Mouse (Mus musculus): ENCODE measurements around the gene 2900026A02Rik. TPM values are rescaled to one million over a fixed set of nuclear protein-coding genes. Genes with fewer than 3 reads are reported as not detected.
A peak's percentile ranks its signal among the peaks of the same experiment; 100 is the strongest.

2900026A02Rik gene
- polyA plus RNA-seq, 1 experiment = 32.0 TPM

- peak; percentile 12; the same call in 1 of the 2 replicates for TF ChIP-seq CTCF (IDR thresholded peaks at IDR 0.05; ENCODE audit: insufficient read depth, low read length)
- peak; percentile 66; the same call in 1 of the 2 replicates for TF ChIP-seq POLR2A (IDR thresholded peaks at IDR 0.05; ENCODE audit: borderline replicate concordance, extremely low read depth, low read depth, low read length)
- WGBS = under 1% methylated on average over 42 of the region's 43 CpGs
- Histone ChIP-seq H3K4me3 (replicated peaks; ENCODE audit: extremely low read depth, low read depth, low read length) (peak overlapping the region; percentile 64), H3K4me1 (ENCODE audit: control insufficient read depth, insufficient read depth, low read length) (peaks cover 10% of the 10 kb centered on the region)
- DNase-seq = peak; percentile 57
These were observed 82.5 kb downstream of the 2900026A02Rik start for GRCm38 (mm10) chr5:113138319-113139063.

- WGBS = 8% methylated on average over 36 of the region's 36 CpGs
- Histone ChIP-seq H3K4me1 (ENCODE audit: control insufficient read depth, insufficient read depth, low read length) (peaks cover 14% of the 10 kb centered on the region), H3K4me3 (replicated peaks; ENCODE audit: extremely low read depth, low read depth, low read length) (peak overlapping the region; percentile 64)
- TF ChIP-seq POLR2A (IDR thresholded peaks at IDR 0.05; ENCODE audit: borderline replicate concordance, extremely low read depth, low read depth, low read length) (no peak), CTCF (IDR thresholded peaks at IDR 0.05; ENCODE audit: insufficient read depth, low read length) (no peak)
- peak; percentile 42 for DNase-seq
These were observed 83.2 kb downstream of the 2900026A02Rik start for GRCm38 (mm10) chr5:113137691-113138318.

- Histone ChIP-seq H3K4me3 (replicated peaks; ENCODE audit: extremely low read depth, low read depth, low read length) (peak overlapping the region; percentile 64), H3K4me1 (ENCODE audit: control insufficient read depth, insufficient read depth, low read length) (peaks cover 22% of the 10 kb centered on the region)
- TF ChIP-seq CTCF (IDR thresholded peaks at IDR 0.05; ENCODE audit: insufficient read depth, low read length) (no peak), POLR2A (IDR thresholded peaks at IDR 0.05; ENCODE audit: borderline replicate concordance, extremely low read depth, low read depth, low read length) (0 out of 2 replicates have a peak, but pooled peaks have one; percentile 15)
- WGBS = 28% methylated on average over 13 of the region's 13 CpGs
- peak; percentile 42 for DNase-seq
These were observed 84.0 kb downstream of the 2900026A02Rik start for GRCm38 (mm10) chr5:113136951-113137487.

DNA sequence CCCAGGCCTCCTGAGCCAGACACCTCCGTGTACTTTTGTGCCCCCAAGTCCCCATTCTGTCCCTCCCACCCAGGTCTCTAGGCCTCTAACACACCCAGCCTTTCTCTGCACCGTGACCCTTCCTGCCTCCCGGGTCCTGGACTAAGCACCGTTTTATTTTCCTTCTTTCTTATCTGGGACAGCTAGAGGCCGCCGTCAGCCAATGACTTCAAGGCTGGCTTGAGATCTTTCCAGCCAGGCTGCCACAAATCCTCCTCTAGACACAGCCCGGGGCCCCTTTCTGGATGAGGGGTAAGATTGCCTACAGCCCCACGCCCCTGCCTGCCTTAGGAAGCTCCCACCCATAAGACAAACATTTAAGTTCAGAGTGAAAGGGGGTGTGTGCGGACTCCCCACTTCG, 85.5 kb downstream of the 2900026A02Rik start:
- WGBS = 24% methylated on average over 10 of the region's 10 CpGs
- no peak for TF ChIP-seq POLR2A (IDR thresholded peaks at IDR 0.05; ENCODE audit: borderline replicate concordance, extremely low read depth, low read depth, low read length)
- no peak for TF ChIP-seq CTCF (IDR thresholded peaks at IDR 0.05; ENCODE audit: insufficient read depth, low read length)
- Histone ChIP-seq H3K4me3 (replicated peaks; ENCODE audit: extremely low read depth, low read depth, low read length) (peak overlapping the region; percentile 4), H3K4me1 (ENCODE audit: control insufficient read depth, insufficient read depth, low read length) (peaks cover 25% of the 10 kb centered on the region)
- DNase-seq = no peak

DNA sequence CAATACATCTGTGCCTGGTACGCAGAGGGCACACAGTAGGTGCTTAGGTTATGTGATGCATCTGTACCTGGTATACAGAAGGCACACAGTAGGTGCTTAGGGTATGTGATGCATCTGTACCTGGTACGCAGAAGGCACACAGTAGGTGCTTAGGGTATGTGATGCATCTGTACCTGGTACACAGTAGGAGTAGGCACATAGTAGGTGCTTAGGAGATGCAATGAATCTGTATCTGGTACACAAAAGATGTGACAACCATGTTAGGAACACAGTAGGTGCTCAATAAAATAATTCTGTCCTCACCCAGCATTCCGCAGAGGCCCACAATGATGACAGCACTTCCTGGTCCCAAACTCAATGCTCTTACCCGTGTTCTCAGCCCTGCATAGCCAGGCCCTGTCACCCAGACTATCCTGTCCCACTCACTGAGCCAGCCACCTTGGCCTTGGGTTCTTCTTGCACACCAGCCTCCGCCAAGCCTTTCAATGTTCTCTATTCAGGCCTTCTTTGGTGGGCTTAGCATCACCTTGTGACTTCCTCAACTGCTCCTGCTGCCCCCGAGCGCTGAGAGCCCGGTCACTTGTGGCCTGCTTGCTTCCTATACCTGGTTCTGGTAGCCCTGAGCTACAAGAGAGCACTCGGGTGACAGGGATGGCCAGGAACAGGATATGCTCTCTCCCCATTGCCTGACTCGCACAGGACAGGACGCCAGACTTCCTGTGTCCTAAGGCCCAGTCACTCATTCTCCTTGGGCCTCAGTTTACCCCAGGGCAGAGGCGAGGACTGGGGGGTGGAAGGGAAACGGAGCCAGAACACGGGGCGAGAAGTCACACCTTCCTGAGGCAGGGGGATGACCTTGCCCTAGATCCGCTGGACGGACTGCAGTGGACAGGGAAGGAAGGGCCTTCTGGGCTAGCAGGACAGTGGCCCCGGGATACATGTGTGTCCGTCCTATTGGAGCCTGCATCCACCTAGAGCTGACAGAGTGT, 87.0 kb downstream of the 2900026A02Rik start:
- DNase-seq = no peak
- TF ChIP-seq CTCF (IDR thresholded peaks at IDR 0.05; ENCODE audit: insufficient read depth, low read length) (no peak), POLR2A (IDR thresholded peaks at IDR 0.05; ENCODE audit: borderline replicate concordance, extremely low read depth, low read depth, low read length) (no peak)
- 70% methylated on average over 19 of the region's 19 CpGs for WGBS
- Histone ChIP-seq H3K4me3 (replicated peaks; ENCODE audit: extremely low read depth, low read depth, low read length) (no peak overlapping the region), H3K4me1 (ENCODE audit: control insufficient read depth, insufficient read depth, low read length) (peaks cover 25% of the 10 kb centered on the region)

DNA sequence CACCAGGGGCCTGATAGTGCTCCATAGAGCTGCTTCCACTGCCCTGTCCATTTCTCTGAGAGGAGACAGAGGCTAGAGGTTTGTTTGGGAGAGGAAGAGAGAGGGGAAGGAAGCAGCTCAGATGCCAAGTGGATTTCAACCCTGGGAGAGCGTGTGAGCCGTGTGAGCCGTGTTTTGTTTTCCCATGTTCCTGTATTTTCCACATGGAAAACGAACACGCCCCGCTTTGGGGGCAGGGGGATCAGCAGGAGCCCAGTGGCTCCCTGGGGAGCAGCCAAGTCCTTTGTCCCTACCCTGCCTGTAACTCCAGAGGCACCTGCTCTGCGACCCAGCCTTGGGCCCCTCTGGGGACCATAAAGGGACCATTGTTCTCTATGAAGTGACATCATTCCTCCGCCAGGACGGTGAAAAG, 88.0 kb downstream of the 2900026A02Rik start:
- TF ChIP-seq CTCF (IDR thresholded peaks at IDR 0.05; ENCODE audit: insufficient read depth, low read length) = no peak
- WGBS = 34% methylated on average over 9 of the region's 9 CpGs
- Histone ChIP-seq H3K4me1 (ENCODE audit: control insufficient read depth, insufficient read depth, low read length) (peaks cover 23% of the 10 kb centered on the region), H3K4me3 (replicated peaks; ENCODE audit: extremely low read depth, low read depth, low read length) (no peak overlapping the region)
- peak; percentile 38 for DNase-seq

DNA sequence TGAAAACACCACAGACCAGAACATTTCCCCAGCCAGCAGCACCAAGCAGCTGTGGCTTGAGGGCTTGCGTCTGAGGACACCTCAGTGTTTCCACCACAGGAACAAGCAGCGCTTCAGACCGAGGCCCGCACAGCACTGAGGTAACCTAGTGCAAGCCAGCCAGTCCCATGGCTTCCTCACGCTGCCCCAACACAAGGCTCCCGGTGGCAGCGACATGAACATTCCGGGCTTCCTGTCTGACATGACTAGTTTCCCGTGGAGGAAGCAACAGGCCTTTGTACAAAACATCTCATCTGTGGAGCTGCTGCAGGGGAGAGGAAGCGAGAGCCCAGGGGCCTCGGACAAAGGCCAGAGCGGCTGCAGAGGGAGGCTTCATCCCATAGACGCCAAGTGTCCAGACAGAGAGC, 88.4 kb downstream of the 2900026A02Rik start:
- peak; percentile 24 for DNase-seq
- Histone ChIP-seq H3K4me3 (replicated peaks; ENCODE audit: extremely low read depth, low read depth, low read length) (no peak overlapping the region), H3K4me1 (ENCODE audit: control insufficient read depth, insufficient read depth, low read length) (peaks cover 23% of the 10 kb centered on the region)
- TF ChIP-seq CTCF (IDR thresholded peaks at IDR 0.05; ENCODE audit: insufficient read depth, low read length) (no peak), POLR2A (IDR thresholded peaks at IDR 0.05; ENCODE audit: borderline replicate concordance, extremely low read depth, low read depth, low read length) (peak; percentile 35; the same call in 1 of the 2 replicates)
- 27% methylated on average over 13 of the region's 13 CpGs for WGBS

GRCm38 (mm10) chr5:113128426-113128825, 92.6 kb downstream of the 2900026A02Rik start:
- no peak for DNase-seq
- no peak for TF ChIP-seq CTCF (IDR thresholded peaks at IDR 0.05; ENCODE audit: insufficient read depth, low read length)
- TF ChIP-seq POLR2A (IDR thresholded peaks at IDR 0.05; ENCODE audit: borderline replicate concordance, extremely low read depth, low read depth, low read length) = no peak
- peaks cover 14% of the 10 kb centered on the region for H3K4me1 ChIP-seq (ENCODE audit: control insufficient read depth, insufficient read depth, low read length)
- WGBS = 56% methylated on average over 4 of the region's 4 CpGs
- H3K4me3 ChIP-seq (replicated peaks; ENCODE audit: extremely low read depth, low read depth, low read length) = no peak overlapping the region

DNA sequence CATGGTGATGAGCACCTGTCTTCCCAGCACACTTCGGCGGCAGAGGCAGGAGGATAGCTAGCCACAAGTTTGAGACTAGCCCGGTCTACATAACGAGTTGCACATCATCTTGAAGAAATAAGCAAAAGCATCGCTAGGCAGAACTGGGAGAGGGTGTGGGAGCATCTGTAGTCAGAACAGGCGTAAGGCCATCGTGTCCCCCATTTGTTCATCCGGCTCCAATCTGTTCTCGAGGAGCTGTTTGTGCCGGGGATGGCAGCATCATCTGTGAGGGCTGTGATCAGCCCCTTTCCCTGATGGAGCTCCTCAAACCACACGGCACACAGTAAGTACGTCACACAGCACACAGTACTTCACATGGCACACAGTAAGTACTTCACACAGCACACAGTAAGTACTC, 94.6 kb downstream of the 2900026A02Rik start:
- WGBS = 92% methylated on average over 12 of the region's 12 CpGs
- Histone ChIP-seq H3K4me1 (ENCODE audit: control insufficient read depth, insufficient read depth, low read length) (peaks cover 2% of the 10 kb centered on the region; the same call in 1 of the 2 replicates), H3K4me3 (replicated peaks; ENCODE audit: extremely low read depth, low read depth, low read length) (no peak overlapping the region)
- TF ChIP-seq CTCF (IDR thresholded peaks at IDR 0.05; ENCODE audit: insufficient read depth, low read length) = no peak
- TF ChIP-seq POLR2A (IDR thresholded peaks at IDR 0.05; ENCODE audit: borderline replicate concordance, extremely low read depth, low read depth, low read length) = no peak
- DNase-seq = no peak
